Mouse (Mus musculus) CH12.LX (cell line): ENCODE results near the gene Rhag.

Source experiments
- EP300 ChIP-seq: IDR thresholded peaks from 2 replicates; pipeline ENCODE4 v1.6.1; 2011; ENCODE audit warnings: low read length, improper control_type of control experiment
- POLR2A ChIP-seq: IDR thresholded peaks from 2 replicates; pipeline ENCODE4 v1.6.1; 2011; ENCODE audit warnings: low read depth, mild to moderate bottlenecking, improper control_type of control experiment, low read length
- TCF12 ChIP-seq: IDR thresholded peaks from 2 replicates; pipeline ENCODE4 v1.6.1; 2014; ENCODE audit warnings: low read depth, mild to moderate bottlenecking, inconsistent platforms, low read length, improper control_type of control experiment
- ZMIZ1 ChIP-seq: IDR thresholded peaks from 2 replicates; pipeline ENCODE4 v1.6.1; 2012; ENCODE audit warnings: low read depth, mild to moderate bottlenecking, inconsistent platforms, low read length, improper control_type of control experiment

DNA sequence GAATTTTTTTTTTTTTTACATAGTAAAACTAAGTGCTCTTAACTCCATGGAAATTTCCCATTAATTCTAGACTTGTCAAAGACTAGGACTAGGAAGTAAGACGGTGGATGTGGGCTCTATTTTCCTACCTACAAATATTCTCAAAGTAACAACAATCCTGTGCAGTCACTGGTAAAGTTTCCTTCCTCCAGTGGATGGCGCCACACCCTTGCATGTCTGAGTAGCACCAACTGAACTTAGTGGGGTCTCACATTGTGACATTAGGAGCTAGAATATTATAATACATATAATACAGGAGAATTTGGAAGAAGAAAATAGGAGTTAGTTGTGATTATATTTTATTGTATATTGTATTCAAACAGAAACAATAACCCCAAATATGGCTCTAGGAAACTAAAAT, 20.9 kb downstream of the Rhag start:
- TF ChIP-seq POLR2A = no peak
- no peak for TF ChIP-seq EP300
- TF ChIP-seq TCF12 = no peak
- no peak for TF ChIP-seq ZMIZ1
